Mouse (Mus musculus): ENCODE measurements around the gene Lrba.

DNA sequence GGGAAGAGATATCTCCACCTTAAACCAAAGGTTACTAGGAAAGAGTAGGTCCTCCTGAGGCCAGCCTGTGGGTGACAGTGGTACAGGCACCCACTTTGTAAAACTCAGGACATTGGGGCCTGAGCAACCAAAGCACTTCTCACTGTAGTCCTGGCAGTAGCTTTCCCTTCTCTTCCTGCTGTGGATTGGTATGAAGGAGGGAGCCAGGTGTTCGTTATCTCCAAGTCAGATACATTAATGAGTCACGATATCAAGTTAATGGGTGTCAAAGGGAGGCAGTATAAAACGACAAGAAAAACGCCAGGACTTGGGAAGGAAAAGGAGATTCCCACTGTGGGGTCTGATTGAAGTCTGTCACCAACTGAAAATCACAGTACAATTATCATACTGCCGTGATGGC is 43.4 kb upstream of the Lrba start:
- TF ChIP-seq CTCF (IDR thresholded peaks at IDR 0.05; ENCODE audit: low read depth) (no peak), EP300 (optimal IDR thresholded peaks at IDR 0.05) (no peak)
